Mouse (Mus musculus) adrenal gland, postnatal 10 days (tissue): Measurements from ENCODE around the gene Mical2. TPM values are rescaled to one million over a fixed set of nuclear protein-coding genes. Genes with fewer than 3 reads are reported as not detected.

Source experiments
- DNase-seq: peaks from one replicate; pipeline ENCODE4 v3.0.0; 2021; ENCODE audit warnings: mixed read lengths
- total RNA-seq, 2 experiments: library from RNA; stranded (reverse); gene quantifications; 2 replicates each; pipeline ENCODE4 v1.2.3; 2021

Mical2 gene
- total RNA-seq, 2 experiments from 2014 or later = 17.4 to 22.7 TPM

DNA sequence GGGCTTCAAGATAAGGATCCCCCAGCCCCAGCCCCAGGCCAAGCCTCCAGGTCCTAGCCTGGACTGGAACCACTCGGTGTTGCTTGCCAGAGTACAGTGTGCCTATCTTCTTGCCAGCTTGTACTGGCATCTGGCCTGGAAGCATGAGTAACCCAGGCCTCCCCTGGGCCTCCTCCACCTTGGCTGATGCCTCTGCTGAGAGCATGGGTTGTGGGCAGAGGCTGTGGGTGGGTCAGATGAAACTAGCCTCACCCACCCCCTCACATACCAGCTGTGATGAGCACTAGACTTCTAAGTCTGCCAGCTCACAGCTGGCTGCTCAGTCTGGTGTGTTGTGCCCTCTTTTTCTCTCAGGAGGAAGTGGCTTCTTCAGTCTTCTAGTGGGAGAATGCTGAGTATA, 90.6 kb downstream of the Mical2 start:
- peak; percentile 81 for DNase-seq

DNA sequence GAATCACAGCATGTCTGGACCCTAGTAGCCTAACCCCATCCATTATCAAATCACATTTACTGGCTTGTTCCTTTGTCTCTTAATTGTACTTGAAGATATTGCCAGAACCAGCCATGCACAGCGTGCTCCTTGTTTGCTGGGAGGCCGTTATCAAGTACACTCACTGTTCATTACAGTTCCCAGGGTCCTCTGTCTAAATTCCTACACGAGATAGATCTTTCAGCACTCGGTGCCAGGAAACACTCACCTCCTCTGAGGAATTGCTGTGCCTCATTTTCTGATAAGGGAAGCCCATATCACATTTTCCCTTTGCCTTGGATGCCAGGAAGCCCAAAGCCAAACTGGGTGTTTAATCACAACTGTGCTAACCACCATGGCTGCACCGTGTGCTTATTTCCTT, 91.8 kb downstream of the Mical2 start:
- DNase-seq = no peak

DNA sequence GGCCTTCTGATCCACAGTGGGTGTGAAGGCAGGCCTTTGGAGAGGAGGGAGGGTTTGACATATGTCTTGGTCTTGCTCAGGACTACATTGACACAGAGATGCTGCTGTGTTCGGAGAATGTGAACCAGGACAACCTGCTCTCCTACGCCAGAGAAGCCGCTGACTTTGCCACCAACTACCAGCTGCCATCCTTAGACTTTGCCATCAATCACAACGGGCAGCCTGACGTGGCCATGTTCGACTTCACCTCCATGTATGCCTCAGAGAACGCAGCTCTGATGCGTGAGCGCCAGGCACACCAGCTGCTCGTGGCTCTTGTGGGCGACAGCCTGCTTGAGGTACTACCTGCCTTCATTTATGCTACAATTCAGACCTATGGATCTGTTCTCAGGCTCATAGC, 92.7 kb downstream of the Mical2 start:
- no peak for DNase-seq

DNA sequence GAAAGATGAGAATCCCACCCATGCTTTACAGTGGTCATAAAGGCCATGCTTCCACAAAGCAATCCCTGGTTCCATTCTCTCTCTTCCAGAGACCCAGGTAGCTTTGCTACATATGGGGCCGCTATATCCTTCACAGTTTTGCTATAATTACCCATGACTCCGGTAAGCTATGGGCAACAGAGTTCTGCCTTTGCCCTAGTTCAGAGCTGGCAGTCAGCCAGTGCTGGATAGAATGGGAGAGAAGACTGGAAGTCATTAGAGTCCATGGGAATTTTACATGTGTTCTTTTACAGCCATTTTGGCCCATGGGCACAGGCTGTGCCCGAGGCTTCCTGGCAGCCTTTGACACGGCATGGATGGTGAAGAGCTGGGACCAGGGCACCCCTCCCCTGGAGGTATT, 93.8 kb downstream of the Mical2 start:
- peak; percentile 67 for DNase-seq

DNA sequence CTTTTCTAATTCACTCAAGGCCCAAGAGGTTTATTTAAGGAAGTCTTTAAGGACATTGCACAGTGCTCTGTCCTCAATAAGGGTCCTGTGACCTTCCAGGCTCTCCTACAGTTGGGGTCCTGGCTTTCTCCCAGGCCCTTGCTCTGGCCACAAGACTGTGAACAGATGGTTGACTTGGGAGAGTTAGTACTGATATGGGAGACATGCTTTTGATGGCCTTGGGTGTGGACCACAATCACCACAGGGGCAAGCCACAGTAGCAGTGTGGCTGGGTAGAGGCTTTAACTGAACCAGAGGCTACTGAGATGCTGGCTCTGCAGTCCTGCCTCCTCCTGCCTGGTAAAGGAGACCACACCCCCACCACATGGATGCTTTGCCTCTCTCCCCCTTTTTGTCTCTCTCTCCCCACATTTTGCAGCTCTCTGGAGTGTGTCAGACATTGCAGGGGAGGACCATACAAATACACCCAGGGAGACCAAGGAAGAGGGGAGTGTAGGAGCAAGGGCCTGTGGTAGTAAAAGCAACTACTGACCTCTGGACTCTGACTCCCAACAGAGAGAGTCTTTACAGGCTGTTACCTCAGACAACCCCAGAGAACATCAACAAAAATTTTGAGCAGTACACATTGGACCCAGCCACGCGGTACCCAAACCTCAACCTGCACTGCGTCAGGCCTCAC, 94.5 kb downstream of the Mical2 start:
- DNase-seq = no peak

DNA sequence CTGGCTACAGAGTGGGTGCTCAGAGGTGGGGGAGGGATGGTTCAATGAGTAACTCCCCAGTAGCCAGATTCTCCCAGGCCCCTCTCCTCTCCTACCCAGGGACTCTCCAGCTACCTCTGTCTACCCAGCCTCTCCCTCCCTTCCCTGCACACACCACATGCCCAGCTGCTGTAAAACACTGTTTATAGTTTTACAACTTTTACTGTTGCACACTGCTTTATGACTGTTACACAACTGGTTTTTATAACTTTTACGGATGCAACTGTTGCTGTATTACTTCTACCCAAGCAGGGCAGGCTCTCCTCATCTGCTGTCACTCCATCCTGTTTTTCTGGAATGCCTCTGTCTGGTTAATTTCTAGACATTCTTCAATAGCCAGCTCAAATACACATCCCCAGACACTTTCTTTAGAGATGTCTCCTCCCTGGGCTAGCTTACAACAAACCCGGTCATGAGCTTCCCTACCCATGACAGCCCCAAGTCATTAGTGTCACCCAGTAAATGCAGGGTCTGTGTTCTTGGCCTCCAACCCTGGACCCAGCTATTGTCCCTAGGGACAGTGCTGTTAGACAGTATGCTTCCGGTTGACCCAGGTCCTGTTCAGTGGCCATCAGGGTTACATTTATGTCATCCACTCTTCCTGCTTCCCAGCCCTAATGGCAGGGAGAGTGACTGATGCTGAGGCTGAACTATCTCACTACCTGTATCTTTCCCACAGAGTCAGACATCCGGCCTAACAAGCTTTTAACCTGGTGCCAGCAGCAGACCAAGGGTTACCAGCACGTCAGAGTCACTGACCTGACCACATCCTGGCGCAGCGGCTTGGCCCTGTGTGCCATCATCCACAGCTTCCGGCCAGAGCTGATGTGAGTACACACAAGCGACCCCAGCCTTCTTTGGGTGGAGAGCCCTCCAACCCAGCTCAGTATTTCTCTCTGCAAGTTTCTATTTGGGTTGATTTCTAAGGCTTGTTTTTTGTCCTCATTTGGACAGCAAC, 96.4 kb downstream of the Mical2 start:
- DNase-seq = no peak

DNA sequence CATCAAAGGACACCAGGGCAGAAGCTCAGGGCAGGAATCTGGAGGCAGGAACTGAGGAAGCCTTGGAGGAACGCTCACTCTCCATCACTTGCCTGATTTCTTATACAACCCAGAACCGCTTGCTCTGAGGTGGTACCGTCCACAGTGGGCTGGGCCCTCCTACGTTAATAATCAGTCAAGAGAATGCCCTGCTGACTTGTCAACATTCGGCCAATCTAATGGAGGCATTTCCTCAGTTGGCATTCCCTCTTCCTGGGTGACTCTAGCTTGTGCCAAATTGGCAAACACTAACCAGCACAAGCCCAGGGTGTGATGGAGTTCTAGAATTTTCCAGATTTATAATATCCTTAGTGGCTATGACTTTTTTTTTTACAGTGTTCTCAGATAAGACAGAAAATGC, 98.9 kb downstream of the Mical2 start:
- no peak for DNase-seq

DNA sequence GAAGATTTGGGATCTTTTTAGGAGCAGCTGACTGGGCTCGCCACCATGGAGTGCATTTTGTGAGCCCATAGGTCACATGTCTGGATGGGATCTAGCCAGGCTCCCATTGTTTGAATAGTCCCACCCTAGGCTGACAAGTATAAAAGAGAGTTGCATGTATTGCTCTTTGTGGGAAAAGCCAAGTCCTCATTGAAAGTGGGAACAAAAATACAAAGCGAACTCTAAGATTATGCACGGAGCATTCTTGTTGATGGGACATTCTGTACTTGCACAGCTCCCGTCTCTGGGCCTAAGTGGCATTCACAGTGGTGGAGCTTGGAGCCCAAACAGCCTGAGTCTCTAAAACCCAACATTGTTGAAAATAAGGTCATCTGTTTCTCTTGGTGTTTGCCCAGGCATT, 101.2 kb downstream of the Mical2 start:
- DNase-seq = no peak

DNA sequence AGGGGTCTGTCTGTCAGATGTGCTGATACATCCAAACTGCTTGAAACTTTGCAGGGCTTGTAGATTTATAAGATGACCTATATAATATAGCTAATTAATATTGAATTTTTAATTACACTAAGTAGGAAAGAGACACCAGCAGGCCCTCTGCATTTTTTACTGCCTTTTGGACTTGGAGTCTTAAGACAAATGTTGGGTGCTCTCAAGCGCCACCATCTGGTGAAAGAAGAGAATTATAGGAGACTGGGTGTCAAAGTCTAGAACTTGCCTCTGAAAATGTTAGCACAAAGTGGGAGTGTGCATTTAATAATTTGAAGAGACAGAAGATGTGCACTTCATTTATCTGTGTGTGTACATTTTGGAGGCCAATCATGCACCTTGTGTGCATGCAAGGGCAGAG, 103.3 kb downstream of the Mical2 start:
- DNase-seq = peak; percentile 55

DNA sequence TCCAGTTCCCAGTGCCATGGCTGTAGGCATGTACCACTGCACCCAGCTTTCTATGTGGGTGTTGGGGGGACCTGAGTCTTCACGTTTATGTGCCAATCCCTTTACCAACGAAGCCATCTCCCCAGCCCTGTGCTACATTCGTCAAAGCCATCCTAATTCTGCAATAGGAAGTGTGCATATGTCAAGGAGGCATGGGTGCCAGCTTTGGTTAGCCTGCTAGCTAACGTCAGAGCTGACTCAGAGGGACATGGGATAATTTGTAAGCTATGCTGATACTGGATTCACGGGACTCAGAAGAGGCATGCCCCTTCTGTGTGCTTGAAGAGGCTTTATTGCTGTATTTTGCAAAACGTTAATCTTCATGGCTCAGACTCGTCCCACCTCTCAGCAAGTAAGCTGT, 103.8 kb downstream of the Mical2 start:
- no peak for DNase-seq

DNA sequence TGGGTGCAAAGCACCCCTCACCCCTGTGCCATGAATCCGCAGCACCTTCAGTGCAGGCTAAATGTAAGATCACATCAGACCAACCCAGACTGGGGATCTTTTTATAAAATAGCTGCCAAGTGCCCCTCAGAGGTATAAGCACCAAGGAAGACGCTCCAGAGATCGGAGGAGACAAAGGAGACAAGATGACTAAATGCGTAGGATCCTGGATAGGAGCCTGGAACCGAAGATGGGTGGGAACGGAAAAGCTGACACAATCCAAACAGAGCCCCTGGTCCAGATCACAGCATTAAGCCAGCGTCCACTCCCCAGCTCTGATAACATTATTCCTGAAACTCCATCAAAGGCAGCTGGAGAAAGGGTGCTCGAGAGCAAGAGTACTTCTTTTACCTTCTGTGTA, 105.3 kb downstream of the Mical2 start:
- no peak for DNase-seq

DNA sequence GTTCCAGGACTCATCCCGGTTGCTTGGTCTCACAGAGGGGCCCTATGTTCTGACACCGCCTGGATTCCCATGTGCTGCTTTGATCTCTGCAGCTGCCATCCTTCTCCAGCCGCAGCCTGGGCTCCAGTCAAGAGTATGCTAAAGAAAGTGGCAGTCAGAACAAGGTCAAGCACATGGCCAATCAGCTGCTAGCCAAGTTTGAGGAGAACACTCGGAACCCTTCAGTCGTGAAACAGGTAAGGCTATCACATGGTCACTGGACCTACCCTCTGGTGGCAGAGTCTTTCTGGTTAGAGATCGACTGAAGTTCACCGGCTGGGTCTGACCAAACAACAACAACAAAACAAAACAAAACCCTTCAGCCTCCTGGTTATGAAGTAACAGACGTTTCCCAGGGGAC, 106.1 kb downstream of the Mical2 start:
- no peak for DNase-seq

DNA sequence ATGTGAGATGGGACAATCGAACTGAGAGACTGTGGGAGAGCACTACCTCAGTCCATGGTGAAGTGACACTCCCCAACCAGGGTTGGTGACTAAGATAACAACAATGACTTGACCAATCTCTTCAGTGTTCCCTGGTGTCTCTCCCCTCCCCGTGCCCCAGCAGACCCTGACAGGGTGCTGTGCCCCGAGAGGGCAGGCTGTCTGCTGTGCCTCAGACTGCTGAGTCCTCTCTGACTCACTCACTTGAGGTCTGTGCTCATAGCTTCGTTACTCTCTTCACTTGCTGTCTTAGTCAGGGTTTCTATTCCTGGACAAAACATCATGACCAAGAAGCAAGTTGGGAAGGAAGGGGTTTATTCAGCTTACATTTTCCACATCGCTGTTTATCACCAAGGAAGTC, 106.8 kb downstream of the Mical2 start:
- DNase-seq = no peak

DNA sequence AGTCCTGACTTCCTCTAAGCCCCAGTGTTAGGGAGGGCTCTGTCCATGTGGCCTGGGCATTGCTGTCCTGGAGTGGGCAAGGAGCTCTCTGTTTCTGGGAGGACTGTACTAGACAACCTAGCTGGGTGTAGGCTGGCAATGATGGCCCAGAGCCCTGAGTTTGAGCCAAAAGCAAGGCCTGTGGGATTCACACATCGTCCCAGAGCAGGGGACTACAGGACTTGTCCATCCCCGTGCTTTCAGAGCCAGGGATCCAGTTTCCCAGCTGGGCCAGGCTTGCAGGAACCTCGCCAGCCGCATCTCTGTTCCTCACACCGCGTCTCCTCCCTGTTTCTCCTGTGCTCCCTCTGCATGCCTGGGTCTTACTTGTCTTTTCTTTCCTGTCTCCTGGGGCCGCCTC, 107.7 kb downstream of the Mical2 start:
- peak; percentile 48 for DNase-seq

DNA sequence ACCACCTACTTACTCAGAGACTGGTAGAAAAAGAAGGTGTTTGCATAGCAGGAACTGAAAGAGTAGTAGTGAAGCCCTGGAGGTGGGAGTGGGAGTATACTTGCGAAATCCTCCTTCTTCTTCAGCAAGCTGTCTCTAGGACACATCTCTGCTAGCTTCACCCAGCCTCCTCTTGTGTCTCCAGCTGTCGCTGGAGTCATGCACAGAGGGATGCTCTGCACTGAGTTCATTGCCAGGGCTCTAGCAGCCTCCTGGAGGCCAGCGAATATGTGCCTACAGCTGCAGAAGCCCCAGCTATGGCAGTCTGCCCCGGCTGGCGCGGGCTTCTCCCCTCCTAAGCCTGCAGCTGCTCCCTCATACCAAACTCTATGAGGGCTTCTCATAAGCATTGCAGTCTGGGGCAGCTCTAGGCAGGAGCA, 110.6 kb downstream of the Mical2 start:
- DNase-seq = no peak

DNA sequence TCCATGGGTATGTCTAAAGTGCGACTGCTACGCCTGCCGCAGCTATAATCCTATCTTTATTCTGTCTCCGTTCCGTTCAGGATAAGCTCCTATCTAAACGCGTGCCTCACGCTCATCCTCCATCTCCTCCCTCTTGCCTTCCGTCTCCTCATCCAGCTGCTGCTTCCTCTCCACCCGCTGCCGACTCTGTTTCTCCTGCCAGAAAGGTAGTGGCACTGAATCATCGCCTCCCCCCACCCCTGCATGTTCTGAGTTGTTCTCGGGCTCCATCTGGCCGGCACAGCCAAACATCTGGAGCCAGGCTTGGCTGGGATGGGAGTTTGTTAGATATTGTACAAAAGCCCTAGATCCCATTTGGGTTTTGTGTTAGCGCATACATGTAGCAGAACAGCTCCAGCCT, 111.1 kb downstream of the Mical2 start:
- no peak for DNase-seq

DNA sequence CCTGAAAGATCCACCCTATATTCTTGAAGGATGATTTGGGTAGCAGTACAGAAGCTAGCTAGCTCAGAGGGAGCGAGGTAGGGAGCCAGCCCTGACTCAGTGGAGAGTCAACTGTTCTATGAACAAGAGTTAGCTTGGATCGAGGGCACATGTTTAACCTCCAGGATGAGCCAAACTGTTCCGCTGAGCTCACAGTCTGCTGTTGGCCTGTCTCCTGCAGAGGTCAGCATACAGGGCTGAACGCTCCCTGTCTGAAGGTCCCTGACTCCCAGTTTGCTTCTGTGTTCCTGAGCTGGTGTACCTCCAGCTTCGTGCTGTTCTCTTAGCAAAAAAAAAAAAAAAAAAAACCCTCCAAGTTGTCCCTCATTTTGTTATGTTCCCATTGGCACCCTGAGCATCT, 112.1 kb downstream of the Mical2 start:
- DNase-seq = no peak

DNA sequence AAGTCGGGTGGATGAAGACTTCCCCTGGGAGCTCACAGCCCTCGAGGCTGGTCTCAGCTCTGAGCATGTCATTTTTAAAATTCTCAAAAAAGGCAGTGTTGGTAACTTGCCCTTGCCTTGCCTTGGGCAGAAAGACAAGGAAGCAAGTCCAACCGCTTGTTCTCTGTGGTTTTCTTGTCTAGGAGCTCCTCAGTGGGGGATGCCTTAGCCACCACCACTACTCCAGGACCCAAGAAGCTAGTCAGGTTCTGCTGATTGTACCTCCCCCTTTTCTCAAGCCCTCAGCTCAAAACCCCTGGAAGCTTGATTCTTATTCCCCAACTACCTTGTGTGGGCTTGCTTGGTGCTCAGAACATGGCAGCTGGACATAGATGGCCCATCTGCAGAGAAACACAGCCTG, 115.4 kb downstream of the Mical2 start:
- no peak for DNase-seq

DNA sequence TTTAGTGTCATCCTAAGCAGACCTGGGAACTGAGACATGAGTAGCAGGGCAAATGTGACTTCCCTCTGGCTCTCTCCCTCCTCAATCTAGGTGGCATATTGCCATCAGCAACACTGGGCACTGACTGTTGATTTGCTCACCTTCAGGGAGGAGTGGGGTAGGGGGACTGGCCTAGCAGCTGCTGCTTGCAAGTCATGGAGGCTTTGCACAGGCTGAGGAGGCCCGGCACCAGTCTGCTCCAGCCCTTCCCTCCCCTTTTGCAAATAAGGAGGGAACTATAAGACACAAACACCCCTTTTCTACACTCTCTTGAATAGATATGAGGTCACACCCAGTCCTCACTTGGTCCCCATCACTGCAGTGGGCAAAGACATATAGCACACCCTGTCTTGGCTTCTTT, 120.0 kb downstream of the Mical2 start:
- no peak for DNase-seq

DNA sequence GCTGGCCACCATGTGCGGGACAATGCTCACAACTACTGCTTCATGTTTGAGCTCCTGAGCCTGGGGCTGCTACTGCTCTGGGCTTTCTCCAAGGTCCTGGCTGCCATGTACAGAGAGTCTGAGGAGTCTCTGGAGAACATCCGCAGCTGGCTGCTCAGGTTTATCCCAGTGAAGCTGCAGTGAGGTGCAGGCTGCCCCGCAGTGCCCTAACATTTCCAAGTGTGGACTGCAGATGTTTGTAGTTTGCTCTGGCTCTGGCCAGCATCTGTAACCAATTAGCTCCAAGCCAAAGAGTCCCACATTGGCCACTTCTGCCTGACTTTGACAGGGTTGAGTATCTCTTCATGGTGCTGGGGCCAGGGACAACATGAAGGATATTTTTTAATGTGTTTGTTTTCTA, 125.9 kb downstream of the Mical2 start:
- DNase-seq = no peak

DNA sequence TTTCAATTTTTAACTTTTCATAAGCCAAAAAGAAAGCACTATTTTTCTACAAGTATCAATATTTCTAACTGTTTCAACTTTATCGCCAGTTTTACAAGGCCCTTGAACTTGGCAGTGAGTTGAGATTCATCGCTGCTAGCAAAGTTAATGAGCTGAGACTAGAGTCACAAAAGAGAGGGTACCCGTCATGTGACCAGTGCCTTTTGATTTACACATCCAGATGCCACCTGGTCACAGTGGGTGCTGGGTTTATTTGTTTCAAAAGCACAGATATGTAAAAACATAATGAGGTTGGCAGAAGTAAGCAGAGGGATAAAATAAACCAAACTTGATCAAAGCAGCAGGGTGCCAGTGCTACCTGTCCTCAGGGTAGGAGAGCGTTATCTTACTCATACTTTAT, 126.3 kb downstream of the Mical2 start:
- DNase-seq = no peak

DNA sequence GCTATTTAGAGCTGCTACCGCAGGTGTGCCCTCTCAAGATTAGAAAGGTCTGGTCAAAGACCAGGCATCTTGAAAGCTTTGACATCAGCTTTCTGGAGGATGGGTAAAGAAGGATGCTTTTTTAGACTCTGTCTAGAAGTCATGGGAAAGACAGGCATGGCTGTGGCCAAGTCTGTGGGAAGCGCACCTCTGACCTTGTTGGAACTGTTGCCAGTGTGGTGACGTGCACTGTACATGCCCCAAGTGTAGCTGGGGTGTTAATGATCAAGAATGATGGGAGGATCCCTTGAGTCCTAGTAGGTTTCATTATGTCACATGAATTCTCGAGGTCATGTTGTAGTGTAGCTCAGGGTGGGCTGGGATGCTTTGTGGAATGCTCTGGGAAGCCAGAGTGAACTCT, 127.4 kb downstream of the Mical2 start:
- no peak for DNase-seq

DNA sequence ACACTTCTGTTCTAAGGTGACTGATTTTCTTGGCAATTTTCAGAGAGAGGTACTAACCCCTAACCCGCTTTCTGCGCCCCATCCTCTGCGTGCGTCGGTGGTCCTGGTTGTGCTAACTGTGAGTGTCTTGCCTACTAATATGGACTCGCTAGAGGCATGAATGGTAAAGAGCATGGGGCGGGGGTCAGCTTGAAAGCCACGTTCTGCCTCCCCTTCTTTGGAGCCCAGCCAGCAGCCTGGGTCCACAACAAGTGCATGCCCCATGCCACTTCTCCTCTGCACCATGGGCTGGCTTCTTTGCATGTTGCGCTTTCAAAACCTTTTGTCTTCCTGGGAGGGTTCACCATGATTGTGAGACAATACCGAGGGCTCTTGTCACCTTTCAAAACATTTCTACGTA, 128.3 kb downstream of the Mical2 start:
- DNase-seq = no peak

DNA sequence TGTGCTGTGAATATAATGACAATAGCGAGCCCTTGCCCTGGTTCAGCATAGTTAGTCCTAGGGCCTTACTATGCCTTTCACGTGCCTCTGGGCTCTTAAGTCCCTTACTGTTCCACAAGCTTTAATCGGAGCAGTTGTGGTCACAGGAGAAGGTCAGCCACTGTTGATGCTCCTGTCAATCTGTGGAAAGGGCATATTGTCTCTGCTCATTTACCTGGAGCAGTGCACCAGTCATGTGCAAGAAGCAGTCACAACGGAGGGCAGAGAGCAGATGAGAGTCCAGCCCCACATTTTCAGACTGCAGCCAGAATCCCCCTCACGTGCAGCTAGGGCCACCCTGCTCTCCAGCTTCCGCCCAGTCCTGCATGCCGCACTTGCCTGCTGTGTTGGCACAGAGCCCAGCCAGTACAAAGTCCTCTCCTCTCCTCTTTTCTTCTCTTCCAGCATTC, 128.9 kb downstream of the Mical2 start:
- DNase-seq = peak; percentile 62
